Mouse (Mus musculus) megakaryocyte, embryonic 14.5 days (primary cell): ENCODE measurements around the gene Hmga1. TPM values are rescaled to one million over a fixed set of nuclear protein-coding genes. Genes with fewer than 3 reads are reported as not detected.
A peak's percentile ranks its signal among the peaks of the same experiment; 100 is the strongest.

Experiments used
- H3K27me3 ChIP-seq: replicated peaks from 2 replicates; pipeline ENCODE3; 2012; ENCODE audit warnings: inconsistent platforms
- H3K36me3 ChIP-seq: replicated peaks from 2 replicates; pipeline ENCODE3; 2012; ENCODE audit warnings: low read length, inconsistent platforms, mixed read lengths
- H3K4me1 ChIP-seq: 2 replicates; pipeline ENCODE4 v1.6.1; 2012; ENCODE audit warnings: inconsistent platforms
- H3K4me3 ChIP-seq: replicated peaks from 2 replicates; pipeline ENCODE3; 2012; ENCODE audit warnings: moderate library complexity, mild to moderate bottlenecking, inconsistent platforms
- H3K9me3 ChIP-seq: 2 replicates; pipeline ENCODE4 v1.6.1; 2012; ENCODE audit warnings: inconsistent platforms
- FLI1 ChIP-seq: IDR thresholded peaks from 2 replicates; pipeline ENCODE4 v1.6.1; 2012; ENCODE audit warnings: low read length, inconsistent platforms, mixed read lengths
- GATA1 ChIP-seq: IDR thresholded peaks from 3 replicates; pipeline ENCODE4 v1.6.1; 2012; ENCODE audit warnings: mixed read lengths, low read length, inconsistent platforms, borderline replicate concordance
- polyA plus RNA-seq: library from polyadenylated mRNA; stranded (reverse); fragments of >175 nt; gene quantifications from 2 replicates; pipeline ENCODE4 v1.2.3, GENCODE M21; 2012; ENCODE audit warnings: low replicate concordance; ENCODE audit not compliant: insufficient read depth

The Hmga1 gene
- polyA plus RNA-seq, 1 experiment: 3,567 TPM

DNA sequence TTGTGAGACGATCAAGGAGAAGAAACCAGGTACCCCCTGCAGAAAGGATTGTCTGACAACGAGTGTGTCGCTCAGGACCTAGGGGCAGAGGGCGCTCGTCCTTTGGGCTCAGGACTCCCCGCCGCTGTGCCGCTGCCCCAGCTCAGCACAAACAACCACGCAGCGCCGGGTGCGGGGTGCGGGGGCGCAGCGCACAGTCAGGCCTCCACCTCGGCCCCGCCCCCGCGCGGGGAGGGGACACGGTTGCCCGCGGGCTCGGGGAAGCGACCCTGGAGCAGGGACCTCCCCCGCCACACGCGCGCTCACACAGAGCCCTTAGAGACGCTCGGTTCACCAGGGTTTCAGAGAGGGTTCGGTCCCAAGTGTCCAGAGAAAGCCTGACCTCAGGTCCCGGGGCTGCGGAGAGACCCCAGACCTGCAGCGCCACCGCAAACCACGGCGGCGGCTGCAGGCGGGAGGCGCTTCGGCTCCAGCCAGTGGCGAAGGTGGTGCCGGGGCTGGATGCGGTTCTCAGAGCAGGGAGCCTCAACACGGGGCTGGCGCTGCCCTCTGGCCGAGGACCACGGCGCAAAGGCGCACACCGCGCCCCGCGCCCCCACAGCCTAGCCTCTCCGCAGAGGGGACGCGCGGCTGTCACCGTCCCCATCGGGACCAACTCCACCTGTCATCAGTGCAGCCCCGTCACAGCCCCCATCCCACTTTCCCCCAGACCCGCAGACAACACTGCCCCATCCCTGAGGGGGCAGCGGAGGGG, 44.3 kb upstream of the Hmga1 start:
- peaks cover 24% of the 10 kb centered on the region for H3K4me1 ChIP-seq
- H3K27me3 ChIP-seq: peaks cover 98% of the 10 kb centered on the region
- H3K36me3 ChIP-seq: no peaks in the 10 kb centered on the region
- TF ChIP-seq FLI1 (no peak), GATA1 (no peak)
- peak overlapping the region; percentile 28 for H3K4me3 ChIP-seq
- H3K9me3 ChIP-seq: no peaks in the 10 kb centered on the region

DNA sequence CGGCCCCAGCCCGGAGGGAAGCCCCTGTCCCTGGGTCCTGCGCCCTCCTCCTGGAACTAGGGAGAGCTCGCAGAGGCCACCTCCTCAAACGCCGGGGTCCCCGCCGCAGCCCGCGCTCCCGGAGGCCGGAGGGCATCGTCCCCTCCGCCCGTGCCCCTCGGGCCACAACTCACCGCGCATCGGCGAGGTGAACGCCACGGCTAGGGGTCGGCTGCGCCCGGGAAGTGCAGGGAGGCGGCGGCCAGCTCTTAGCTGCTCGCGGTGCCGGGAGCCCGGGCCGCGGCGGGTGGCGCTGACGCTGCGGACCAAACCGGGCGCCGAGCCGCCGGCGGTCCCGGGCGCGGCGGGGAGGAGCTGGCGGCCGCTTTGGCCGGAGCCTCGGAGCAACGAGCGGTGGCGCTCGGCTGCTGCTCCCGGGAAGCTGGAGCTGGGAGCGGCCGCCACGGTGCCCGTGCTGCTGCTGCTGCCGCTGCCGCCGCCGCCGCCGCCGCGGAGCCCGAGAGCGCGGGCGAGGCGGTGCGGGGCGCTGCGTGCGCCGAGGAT, 43.6 kb upstream of the Hmga1 start:
- Histone ChIP-seq H3K27me3 (peaks cover 98% of the 10 kb centered on the region), H3K36me3 (no peaks in the 10 kb centered on the region), H3K4me1 (peaks cover 24% of the 10 kb centered on the region), H3K9me3 (no peaks in the 10 kb centered on the region), H3K4me3 (peak overlapping the region; percentile 56)
- TF ChIP-seq FLI1 (no peak), GATA1 (no peak)

DNA sequence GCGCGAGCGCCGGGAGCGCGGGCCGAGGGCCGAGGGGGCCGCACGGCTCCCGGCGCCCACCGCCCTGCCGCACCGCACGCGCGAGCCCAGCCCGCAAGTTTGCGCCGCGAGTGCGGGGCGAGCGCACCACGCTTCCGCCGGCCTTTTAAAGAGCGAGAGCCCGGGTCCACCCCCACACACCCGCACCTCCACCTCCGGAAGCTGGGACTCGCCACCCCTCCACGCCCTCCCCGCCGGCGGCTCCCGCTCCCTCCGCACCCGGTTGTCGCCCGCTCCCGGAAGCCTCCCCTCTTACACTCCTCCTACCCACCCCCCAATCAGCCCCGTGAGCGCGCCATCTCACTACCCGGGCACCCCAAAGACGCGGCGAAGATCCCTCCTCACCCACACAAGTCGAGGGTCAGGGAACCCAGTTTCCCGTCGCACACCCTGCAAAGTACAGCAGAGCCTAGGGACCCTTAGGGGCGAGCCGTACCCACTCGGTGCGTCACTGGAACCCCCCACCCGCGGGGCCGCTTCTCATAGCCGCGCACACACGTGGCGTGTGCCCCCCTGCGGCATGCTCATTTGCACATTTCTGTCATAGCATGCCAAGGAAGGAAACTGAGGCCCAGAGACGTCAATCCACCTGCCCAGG, 42.9 kb upstream of the Hmga1 start:
- H3K36me3 ChIP-seq: no peaks in the 10 kb centered on the region
- H3K9me3 ChIP-seq: no peaks in the 10 kb centered on the region
- peaks cover 24% of the 10 kb centered on the region for H3K4me1 ChIP-seq
- peaks cover 98% of the 10 kb centered on the region for H3K27me3 ChIP-seq
- H3K4me3 ChIP-seq: peak overlapping the region; percentile 50
- TF ChIP-seq FLI1 (no peak), GATA1 (no peak)

DNA sequence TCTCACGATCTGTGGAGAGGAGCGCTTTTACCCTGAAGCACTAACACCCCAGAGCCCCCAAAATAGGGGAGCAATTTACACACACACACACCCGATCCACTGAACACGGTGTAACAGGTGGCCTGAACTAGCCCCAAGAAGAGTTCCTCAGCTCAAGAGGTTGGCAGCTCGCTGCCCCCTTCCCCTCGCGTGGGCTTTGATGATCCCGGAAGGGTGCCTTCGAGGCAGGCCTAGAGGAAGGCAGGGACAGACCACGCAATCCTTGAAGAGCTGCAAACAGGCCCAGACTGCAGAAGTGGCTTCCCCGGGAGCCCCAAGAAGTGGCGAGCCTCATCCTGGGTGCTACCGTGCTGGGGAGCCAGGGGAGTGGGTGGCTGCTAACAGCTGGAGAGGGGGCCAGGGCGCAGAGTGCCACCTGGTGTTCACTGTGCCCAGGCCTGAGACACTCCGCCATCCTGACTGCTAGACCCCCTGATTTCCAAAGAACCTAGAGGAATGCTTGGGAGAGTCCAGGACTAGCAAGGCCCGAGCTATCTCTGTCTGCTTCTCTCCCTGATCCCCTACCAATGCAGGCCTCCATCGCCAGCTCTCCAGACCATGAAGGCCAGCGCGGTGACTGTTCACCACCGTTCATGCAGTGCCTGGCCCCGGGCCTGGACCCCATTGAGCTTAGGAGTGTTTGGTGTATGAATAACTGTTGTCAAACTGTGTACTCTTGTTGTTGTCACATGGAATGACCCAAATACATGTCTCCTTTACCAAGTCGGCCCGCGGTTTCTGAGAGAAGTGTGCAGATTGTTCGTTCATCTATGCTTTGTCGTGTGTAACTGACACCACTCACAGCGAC, 42.2 kb upstream of the Hmga1 start:
- H3K4me3 ChIP-seq: no peak overlapping the region
- H3K4me1 ChIP-seq: peaks cover 24% of the 10 kb centered on the region
- peaks cover 98% of the 10 kb centered on the region for H3K27me3 ChIP-seq
- H3K36me3 ChIP-seq: no peaks in the 10 kb centered on the region
- no peaks in the 10 kb centered on the region for H3K9me3 ChIP-seq
- TF ChIP-seq GATA1: no peak
- TF ChIP-seq FLI1: no peak

DNA sequence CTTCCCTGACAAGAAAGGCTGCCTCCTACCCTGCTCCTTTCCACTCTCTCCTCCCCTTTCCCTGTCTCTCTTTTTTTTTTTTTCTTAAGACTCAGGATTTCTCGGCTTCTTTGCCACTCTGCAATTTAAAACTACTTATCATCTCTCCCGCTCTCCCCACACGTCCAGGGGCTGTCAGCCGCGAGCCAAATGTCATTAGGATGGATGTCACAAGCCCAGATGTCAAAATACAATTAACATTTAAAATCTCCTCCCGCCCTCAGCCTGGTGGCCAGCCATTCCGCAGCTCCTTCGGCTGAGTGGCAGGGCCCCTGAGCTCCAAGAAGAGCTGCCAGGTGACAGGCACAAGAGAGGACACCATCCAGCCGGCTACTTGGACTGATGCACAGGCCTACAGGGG, 38.0 kb upstream of the Hmga1 start:
- no peaks in the 10 kb centered on the region for H3K36me3 ChIP-seq
- peaks cover 12% of the 10 kb centered on the region for H3K4me1 ChIP-seq
- H3K4me3 ChIP-seq: no peak overlapping the region
- H3K9me3 ChIP-seq: no peaks in the 10 kb centered on the region
- TF ChIP-seq GATA1: no peak
- TF ChIP-seq FLI1: no peak
- H3K27me3 ChIP-seq: peaks cover 96% of the 10 kb centered on the region

DNA sequence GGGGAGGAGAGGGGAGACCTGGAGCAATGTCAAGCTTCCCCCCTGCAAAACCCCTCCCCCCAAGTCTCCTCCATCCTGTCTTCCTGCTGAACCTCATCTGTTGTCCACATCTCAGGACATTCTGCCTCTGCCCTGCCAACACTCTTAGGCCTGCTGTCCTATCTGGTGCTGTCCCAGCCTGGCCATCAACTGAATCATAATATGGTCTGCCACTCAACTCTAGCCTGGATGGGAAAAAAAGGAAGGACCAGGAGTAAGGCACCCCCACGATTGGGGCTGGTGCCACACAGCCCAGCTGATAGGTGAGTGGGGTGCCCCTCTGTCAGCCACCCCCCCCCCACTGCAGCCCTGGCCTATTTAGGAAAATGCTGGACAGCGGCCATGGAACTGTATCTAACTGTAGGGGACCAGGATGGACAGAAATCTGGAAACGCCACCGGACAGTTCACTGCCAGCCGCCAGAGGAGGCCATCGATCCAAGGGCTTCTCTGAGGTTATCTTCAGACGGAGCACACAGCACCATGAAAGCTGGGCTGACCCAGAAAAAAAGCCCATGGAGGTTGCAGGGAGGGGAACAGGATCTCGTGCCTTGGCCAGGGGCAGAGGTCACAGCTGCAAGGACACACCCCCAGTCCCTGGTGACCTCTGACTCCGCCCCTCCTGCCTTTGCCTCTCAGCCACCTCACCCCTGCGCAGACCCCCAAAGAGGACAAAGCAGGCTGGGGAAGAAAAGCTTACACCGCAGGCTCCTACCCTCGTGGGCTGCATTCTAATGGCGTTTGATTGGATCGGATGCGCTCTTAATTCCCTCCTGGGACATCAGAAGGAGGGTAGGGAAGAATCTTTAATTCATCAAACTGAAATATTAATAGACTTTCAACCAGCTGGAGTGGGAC, 37.3 kb upstream of the Hmga1 start:
- Histone ChIP-seq H3K36me3 (no peaks in the 10 kb centered on the region), H3K4me1 (peaks cover 6% of the 10 kb centered on the region; the same call in 1 of the 2 replicates), H3K4me3 (no peak overlapping the region), H3K9me3 (no peaks in the 10 kb centered on the region), H3K27me3 (peaks cover 93% of the 10 kb centered on the region)
- TF ChIP-seq GATA1: no peak
- no peak for TF ChIP-seq FLI1

DNA sequence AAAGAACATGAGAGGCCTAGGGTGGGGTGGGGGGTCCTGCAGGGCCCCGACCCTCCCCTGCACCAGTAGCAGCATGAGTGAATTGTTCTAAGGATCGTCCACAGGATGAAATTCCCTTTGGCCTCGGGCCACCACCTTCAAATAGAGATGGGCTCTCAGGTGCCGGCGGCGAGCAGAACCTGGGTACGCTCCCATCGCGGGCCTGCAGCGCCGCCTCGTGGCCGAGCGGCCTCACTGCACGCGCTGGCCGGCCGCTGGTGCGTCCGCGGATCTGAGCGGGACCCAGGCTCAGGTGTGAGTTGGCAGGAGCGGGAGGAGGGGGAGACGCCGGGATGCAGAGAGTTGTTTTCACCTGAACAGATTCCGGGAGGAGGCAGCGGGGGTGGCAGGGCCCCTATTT, 35.7 kb upstream of the Hmga1 start:
- no peak overlapping the region for H3K4me3 ChIP-seq
- TF ChIP-seq GATA1: no peak
- no peak for TF ChIP-seq FLI1
- H3K4me1 ChIP-seq: peaks cover 4% of the 10 kb centered on the region; the same call in 1 of the 2 replicates
- H3K9me3 ChIP-seq: peaks cover 11% of the 10 kb centered on the region
- H3K36me3 ChIP-seq: no peaks in the 10 kb centered on the region
- H3K27me3 ChIP-seq: peaks cover 85% of the 10 kb centered on the region

DNA sequence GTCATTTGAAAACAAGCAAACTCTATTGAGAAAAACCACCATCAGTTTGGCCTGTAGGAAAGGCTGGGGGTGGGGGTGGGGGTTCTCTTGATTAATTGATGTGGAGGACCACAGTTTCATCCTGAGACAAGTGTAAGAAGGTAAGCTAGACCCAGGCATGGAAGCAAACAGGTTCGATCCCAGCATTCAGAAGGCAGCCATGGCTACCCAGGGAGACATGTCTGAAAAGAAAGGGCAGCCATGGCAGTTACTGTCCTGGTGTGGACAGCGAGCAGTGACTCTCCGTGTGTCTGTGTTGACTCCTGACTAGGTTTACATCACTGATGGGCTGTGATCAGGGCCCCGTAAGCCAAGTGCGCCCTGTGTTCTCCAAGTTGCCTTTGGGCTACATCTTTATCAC, 35.0 kb upstream of the Hmga1 start, which contains the start of gene Grm4:
TSS of gene Grm4 (minus strand) at position 101 of the 400 bp plus-strand sequence.
- Histone ChIP-seq H3K4me1 (peaks cover 4% of the 10 kb centered on the region; the same call in 1 of the 2 replicates), H3K4me3 (no peak within 1 kb of the TSS), H3K36me3 (no peaks in the 10 kb centered on the region), H3K9me3 (peaks cover 17% of the 10 kb centered on the region), H3K27me3 (peaks cover 79% of the 10 kb centered on the region)
- TF ChIP-seq GATA1 (no peak), FLI1 (no peak)
